Mouse (Mus musculus): Measurements from ENCODE around the gene Nkx2-2.
A peak's percentile ranks its signal among the peaks of the same experiment; 100 is the strongest.

The Nkx2-2 gene

GRCm38 (mm10) chr2:147193271-147194255 is at the start of gene Nkx2-2:
Gene Nkx2-2 (minus strand): TSS chr2:147194243.
- no peak for DNase-seq (ENCODE audit: low read depth)

- DNase-seq (ENCODE audit: low read depth) = no peak
Measured at GRCm38 (mm10) chr2:147235707-147236290, 41.8 kb upstream of the Nkx2-2 start.

GRCm38 (mm10) chr2:147231175-147231574 is 37.1 kb upstream of the Nkx2-2 start:
- DNase-seq (ENCODE audit: low read depth) = no peak

GRCm38 (mm10) chr2:147205076-147205615 is 11.1 kb upstream of the Nkx2-2 start:
- DNase-seq (ENCODE audit: low read depth) = no peak

- no peak for DNase-seq (ENCODE audit: low read depth)
Measured at GRCm38 (mm10) chr2:147194711-147195615, 920 bp upstream of the Nkx2-2 start.

- DNase-seq (ENCODE audit: low read depth) = no peak
Measured at GRCm38 (mm10) chr2:147192731-147193130, 1.3 kb downstream of the Nkx2-2 start.

- no peak for DNase-seq (ENCODE audit: low read depth)
Measured at GRCm38 (mm10) chr2:147190316-147191021, 3.6 kb downstream of the Nkx2-2 start.

- DNase-seq (ENCODE audit: low read depth) = no peak
Measured at GRCm38 (mm10) chr2:147189546-147190315, 4.3 kb downstream of the Nkx2-2 start.

GRCm38 (mm10) chr2:147188871-147189545 is 5.0 kb downstream of the Nkx2-2 start:
- no peak for DNase-seq (ENCODE audit: low read depth)

GRCm38 (mm10) chr2:147188074-147188700 is 5.9 kb downstream of the Nkx2-2 start:
- DNase-seq (ENCODE audit: low read depth) = no peak

GRCm38 (mm10) chr2:147187061-147187870 is 6.8 kb downstream of the Nkx2-2 start:
- no peak for DNase-seq (ENCODE audit: low read depth)

GRCm38 (mm10) chr2:147186261-147186681 is 7.8 kb downstream of the Nkx2-2 start:
- no peak for DNase-seq (ENCODE audit: low read depth)

- DNase-seq (ENCODE audit: low read depth) = peak; percentile 4
Measured at GRCm38 (mm10) chr2:147185561-147185960, 8.5 kb downstream of the Nkx2-2 start.

GRCm38 (mm10) chr2:147184071-147184990 is 9.7 kb downstream of the Nkx2-2 start:
- peak; percentile 30 for DNase-seq (ENCODE audit: low read depth)

- DNase-seq (ENCODE audit: low read depth) = no peak
Measured at GRCm38 (mm10) chr2:147183521-147183920, 10.5 kb downstream of the Nkx2-2 start.

- no peak for DNase-seq (ENCODE audit: low read depth)
Measured at GRCm38 (mm10) chr2:147182709-147183260, 11.3 kb downstream of the Nkx2-2 start.

All from induced T-regulatory cell, adult 2 months (primary cell).